Mouse (Mus musculus) left cerebral cortex, adult 6 months (tissue): ENCODE measurements around the gene Atp2b2. TPM values are rescaled to one million over a fixed set of nuclear protein-coding genes. Genes with fewer than 3 reads are reported as not detected.

Experiments
- long read RNA-seq, 2 experiments: library from polyadenylated mRNA; unstranded; transcript quantifications; one replicate each; pipeline ENCODE4 v2.0.0; 2019 to 2020
- polyA plus RNA-seq: library from polyadenylated mRNA; unstranded; fragments of <200 nt; fragmentation: Nextera tagmentation; gene quantifications from 2 replicates; pipeline ENCODE4 v1.2.3, GENCODE M21; 2021

Gene Atp2b2
- 135 and 175 TPM in 2 replicates for polyA plus RNA-seq
- long read RNA-seq, experiment 1, full-length matches to known transcripts = 246 of 736 reads
- long read RNA-seq, experiment 1, partial matches to known transcripts = 277 of 736 reads
- long read RNA-seq, experiment 1, other reads (novel, unspliced or antisense) = 213 of 736 reads
- long read RNA-seq, experiment 2, full-length matches to known transcripts = 48 of 577 reads
- long read RNA-seq, experiment 2, partial matches to known transcripts = 151 of 577 reads
- long read RNA-seq, experiment 2, other reads (novel, unspliced or antisense) = 378 of 577 reads

DNA sequence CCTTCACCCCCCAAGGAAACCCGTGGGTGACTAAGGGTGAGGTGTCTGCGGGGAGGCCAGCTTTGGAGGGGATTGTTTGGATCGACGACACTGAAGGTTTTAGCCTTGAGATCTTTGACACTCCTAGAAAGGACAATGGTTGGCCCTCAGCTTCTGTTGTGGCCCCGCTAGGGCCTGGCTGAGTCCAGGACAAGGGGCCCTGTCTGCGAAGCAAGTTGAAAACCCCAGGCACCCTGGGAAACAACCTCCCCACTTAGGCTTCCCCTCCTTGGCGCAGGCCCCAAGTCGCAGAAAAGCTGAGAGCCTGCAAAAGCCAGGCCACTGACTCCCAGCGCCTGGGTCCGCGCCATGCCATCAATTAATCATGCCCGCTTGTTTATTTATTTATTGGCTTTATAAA, at the start of gene Atp2b2:
Gene Atp2b2, minus strand, starts transcription at position 282 of the 400 bp plus-strand sequence.

DNA sequence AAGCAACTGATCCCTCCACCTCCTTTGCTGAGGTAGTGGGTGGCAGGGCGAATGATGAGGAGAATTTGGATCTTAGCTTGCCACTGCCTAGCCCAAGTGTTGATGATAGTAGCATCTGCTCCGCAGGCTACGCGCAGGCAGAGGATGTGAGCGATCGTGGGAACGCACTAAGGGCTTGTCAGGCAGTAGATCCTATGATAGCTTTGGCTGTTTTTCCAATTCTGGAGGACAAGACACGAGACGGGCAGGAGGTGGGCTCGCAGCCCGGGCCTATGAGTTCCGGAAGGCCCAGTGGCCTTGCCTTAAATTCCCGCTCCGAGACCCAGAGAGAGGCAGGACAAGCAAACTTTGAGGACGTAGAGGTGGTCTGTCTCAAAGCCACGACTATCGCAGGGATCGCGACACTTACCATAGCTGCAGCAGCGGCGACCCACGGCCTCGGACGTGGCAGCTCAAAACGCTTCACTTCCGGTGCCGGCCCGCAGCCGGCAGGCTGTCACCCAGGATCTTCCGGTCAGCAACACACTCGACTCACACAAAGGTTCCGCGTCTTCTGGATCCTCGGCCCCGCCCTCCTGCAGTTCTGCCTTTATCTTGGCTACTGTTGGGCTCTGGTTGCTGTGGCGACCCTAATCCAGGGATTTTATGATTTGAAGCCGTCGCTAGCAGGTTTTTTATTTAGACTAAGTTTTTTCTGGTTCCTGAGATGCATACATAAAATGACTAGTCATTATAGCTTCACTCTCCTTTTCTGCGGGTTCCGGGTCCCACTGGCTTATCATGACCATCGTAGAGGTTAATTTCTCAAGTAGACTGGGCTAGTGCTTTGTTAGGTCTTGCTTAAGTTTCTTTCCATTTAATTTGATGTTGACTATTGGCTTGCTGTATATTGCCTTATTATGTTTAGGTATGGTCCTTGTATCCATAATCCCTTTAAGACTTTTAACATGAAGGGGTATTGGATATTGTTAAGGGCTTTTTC, 301.9 kb downstream of the Atp2b2 start, which contains the start of gene Sec13:
Gene Sec13, minus strand, starts transcription at position 508 of the 982 bp plus-strand sequence.

GRCm38 (mm10) chr6:113719878-113720277, 322.5 kb downstream of the Atp2b2 start, which contains the start of gene Ghrl:
Gene Ghrl (minus strand): TSS chr6:113719880.

GRCm38 (mm10) chr6:113696582-113697221, 345.7 kb downstream of the Atp2b2 start, which contains the start of gene Tatdn2:
Gene Tatdn2 (plus strand): TSS chr6:113697050.

Other genes starting within 250 kb of the Atp2b2 start
- 10.3 and 21.0 TPM in 2 replicates for gene Slc6a11, start 88.6 kb upstream of the Atp2b2 start, polyA plus RNA-seq
- 116 and 140 TPM in 2 replicates for gene Slc6a1, start 240.0 kb upstream of the Atp2b2 start, polyA plus RNA-seq